Mouse (Mus musculus) brain, embryonic 14.5 days (tissue): Measurements from ENCODE around the gene Fam167b.

Source experiments
- CTCF ChIP-seq: fragments of 200-500 bp; IDR thresholded peaks from 2 replicates; pipeline ENCODE4 v1.5.1; 2012; ENCODE audit warnings: inconsistent platforms, mild to moderate bottlenecking, moderate library complexity, borderline replicate concordance; ENCODE audit not compliant: insufficient read depth, insufficient read length; ENCODE audit errors: extremely low read depth
- POLR2A ChIP-seq: fragments of 200-500 bp; IDR thresholded peaks from 2 replicates; pipeline ENCODE4 v1.6.1; 2012; ENCODE audit warnings: mild to moderate bottlenecking, inconsistent platforms, borderline replicate concordance; ENCODE audit not compliant: poor library complexity, insufficient read depth, insufficient read length, severe bottlenecking; ENCODE audit errors: extremely low read depth

DNA sequence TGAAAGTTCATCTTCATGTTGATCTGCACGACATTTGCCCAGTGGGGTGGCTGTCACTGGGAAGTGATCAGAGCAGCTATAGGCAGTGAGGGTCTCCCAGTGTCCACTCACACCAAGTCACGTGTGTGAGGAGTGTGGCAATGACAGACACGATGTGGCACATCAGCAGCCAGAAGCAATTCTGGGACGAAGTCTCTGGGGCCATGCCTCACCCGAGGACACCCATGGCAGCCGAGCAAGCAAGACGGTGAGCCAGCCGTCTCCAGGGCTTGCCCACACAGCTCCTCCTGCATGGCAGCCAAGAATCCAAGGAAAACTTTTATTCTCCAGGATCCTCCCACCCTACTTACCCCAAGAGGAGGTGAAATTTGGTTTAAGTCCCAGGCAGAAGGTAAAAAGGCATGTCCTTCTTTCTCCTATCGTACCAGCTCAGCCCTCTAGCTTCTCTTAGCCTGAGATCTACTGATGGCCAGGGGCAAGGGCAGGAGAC, 37.5 kb upstream of the Fam167b start:
- TF ChIP-seq POLR2A = no peak
- TF ChIP-seq CTCF = no peak
